Mouse (Mus musculus) mouse embryonic stem cell (cell line): ENCODE data around the gene Slc10a7.
"Not testable (repeated sequence)": the region's sequence is repeated elsewhere in the genome, so short reads cannot be mapped to it uniquely, and the experiment has no call there.

Source experiments
- in situ Hi-C, 2 experiments: fragments of 300-500 bp; cut with MboI; formaldehyde crosslinking; loops; 1 replicate in 1 of 2; 3 replicates in 1 of 2; pipeline ENCODE4 v1.14.3; 2019 to 2020; ENCODE audit warnings: low sequenced_read_pairs in 2 of 2, low pct_unique_long_range_greater_than_20kb in 1 of 2, mixed read lengths in 1 of 2; ENCODE audit not compliant: unreplicated experiment in 1 of 2

Gene Slc10a7

DNA sequence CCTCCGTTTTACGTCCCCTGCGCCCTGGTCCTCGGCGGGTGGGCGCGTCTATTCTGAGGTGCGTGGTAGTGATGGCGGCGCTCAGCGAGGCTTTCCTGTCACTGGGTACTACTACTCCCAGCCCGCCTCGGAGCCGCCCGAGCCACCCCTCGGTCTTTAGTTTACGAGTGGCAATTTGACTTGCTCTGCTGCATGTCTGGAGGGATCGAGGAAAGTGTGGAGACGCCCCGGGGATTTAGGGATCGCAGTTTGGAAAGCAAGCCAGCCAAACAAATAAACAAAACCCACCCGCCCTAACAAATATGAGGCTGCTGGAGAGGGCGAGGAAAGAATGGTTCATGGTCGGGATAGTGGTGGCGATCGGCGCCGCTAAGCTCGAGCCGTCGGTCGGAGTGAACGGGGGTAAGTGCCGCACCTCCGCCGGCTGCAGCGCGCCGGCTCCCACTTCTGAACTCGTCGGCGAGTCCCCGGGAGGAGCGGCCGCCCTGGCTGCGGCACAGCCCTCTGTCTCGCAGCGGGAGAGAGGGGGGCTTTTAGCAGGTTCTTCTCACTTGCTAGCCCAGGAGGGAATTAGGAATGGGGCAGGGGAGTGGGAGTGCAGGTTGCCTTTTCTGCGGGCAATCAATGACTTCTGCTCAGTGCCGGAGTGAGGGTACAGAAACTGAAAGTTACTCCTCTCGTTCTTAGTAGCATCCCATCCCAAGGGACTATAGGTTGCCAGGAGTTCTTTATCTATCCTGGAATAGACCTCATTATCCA is at the start of gene Slc10a7:
TSS of gene Slc10a7 (plus strand) at position 74 of the 759 bp plus-strand sequence.
- in situ Hi-C loops: no loop called here

DNA sequence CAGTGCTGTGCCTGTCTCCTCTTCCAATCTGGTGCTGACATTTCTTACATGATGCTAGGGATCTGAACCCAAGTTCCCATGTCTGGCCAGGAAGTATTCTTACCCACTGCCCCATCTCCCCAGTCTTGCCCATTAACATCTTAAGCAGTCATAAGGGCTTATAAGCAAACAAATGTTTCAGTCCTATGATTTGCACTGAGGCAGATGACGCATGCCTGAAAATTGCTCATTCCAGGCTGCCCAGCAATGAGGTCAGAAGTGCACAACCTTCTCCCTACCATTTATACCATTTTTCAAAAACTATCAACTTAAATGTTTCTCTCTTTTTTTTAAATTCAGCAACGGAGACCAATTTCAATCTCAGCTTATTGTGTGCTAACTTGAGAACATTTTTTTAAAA is 45.2 kb upstream of the Slc10a7 start:
- in situ Hi-C loops: loop anchor here in 1 of 2 experiments (25.0 kb wide), 1 partner anchor 402 kb away; no protein-coding TSS in a partner anchor

DNA sequence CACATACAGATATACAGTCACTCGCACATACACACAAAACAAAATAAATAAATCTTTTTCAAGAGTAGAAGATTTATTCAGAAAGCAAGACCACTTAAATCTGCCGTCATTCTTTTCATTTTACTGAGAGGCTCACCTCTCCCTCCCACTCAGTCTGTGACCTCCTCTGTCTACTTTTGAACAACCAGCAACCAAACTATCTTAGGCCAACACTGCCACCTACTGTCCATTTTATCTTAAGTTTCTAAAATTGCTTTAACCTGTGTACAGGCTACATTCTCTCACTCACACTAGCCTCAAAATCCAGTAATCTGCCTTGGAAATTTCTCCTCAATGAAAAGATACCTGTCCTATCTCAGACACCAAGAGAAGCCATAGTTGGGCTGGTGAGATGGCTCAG is 41.3 kb upstream of the Slc10a7 start:
- in situ Hi-C loops: loop anchor here (5.0 to 25.0 kb wide), 2 partner anchors 226 to 406 kb away; no protein-coding TSS in a partner anchor

DNA sequence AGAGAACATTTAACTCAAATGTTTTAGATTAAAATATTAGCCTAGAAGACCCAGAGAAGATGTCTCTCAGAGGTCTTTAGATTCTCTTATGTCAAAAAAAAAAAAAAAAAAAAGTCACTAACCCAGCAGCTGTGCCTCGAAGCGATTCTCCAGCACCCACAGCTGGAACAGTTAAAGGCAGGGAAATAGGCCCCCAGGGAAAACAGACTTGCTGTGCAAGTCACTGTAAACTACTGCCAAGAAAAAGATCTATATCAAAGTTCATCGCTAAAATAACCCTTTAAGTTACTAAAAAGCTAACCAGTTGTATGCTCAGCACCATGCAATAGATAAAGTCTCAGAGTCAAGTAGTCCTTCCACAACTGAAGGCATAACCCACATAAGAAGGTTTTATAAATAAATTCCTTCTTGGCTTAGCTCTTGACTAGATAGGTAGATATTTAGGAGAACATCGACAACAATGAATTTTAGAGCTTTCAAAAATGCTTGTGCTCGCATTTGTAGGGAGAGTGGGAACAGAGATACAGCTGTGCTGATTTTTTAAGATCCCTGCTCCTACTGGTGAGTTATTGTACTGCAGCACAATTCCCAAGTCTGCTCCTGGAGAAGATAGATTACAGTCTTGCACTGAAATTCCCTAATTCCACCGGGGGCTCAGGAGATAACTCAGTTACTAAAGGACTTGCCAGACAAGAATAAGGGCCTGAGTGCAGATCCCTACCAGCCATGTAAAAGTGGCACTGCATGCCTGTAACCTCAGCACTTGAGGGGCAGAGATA is 31.9 kb upstream of the Slc10a7 start:
- in situ Hi-C loops: loop anchor here in 1 of 2 experiments (10.0 kb wide), 1 partner anchor 268 kb away; no protein-coding TSS in a partner anchor

DNA sequence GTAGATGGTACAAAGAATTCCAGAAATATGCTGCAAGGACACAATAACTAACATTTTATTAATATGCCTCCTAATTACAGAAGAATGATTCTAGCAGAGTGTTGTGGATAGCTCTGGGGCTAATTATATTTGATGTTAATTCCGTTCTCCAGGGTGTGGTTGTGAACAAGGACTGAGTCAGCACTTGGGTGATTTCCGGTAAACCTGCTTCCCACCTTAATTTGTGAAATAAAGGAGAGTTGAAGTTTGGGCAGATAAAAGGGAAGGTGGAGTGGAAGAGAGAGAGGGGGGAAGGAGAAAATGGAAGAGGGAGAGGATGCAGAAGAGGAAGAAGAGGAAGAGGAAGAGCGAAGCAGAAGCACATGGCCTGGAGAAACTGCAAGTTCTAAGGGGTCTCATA is 19.4 kb upstream of the Slc10a7 start:
- in situ Hi-C loops: no loop called here

DNA sequence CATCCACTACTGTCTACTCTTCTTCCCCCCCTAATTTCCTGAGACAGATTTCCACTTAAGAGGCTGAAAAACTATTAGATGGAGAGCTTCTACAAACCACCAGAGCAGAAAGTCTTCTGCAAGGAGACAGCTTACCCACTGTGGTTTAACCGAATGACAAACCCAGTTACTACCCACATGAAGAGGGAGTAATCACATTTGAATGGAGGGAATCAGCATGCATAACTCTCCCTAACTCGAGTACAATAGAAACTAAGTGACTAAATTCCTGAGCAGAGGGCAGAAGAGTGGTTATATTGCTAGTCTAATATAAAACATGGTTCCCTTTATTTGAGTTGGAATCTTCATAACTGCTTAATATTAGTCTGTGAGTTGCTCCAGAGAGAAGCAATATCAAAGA is 16.1 kb upstream of the Slc10a7 start:
- in situ Hi-C loops: no loop called here

DNA sequence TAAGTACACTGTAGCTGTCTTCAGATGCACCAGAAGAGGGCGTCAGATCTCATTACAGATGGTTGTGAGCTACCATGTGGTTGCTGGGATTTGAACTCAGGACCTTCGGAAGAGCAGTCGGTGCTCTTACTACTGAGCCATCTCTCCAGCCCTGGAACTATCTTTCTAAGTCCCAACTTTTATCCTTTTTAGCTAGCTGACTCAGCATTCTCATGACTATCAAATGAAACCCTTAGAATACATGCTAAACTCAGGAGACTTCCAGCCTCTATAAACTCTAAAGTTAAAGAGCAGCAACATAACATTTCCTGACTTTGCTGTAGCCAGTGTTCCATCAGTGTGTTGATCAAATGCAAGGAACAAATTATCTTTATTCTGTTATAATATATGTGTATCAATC is 12.9 kb upstream of the Slc10a7 start:
- in situ Hi-C loops: not testable (repeated sequence)

DNA sequence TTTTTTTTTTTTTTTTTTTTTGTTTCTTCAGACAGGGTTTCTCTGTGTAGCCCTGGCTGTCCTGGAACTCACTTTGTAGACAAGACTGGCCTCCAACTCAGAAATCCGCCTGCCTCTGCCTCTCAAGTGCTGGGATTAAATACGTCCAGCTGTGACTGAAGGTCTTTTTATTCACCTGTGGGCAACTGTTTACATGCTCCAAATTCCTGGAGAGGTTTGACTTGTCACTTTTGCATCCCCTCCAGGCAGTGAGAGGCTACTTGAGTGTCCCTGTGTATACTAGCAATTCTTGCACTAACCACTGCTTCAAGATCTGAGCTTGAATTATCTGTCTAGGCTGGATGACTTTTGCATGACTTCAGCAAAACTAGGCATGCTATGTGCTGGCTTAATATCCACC is 6.4 kb upstream of the Slc10a7 start:
- in situ Hi-C loops: no loop called here

DNA sequence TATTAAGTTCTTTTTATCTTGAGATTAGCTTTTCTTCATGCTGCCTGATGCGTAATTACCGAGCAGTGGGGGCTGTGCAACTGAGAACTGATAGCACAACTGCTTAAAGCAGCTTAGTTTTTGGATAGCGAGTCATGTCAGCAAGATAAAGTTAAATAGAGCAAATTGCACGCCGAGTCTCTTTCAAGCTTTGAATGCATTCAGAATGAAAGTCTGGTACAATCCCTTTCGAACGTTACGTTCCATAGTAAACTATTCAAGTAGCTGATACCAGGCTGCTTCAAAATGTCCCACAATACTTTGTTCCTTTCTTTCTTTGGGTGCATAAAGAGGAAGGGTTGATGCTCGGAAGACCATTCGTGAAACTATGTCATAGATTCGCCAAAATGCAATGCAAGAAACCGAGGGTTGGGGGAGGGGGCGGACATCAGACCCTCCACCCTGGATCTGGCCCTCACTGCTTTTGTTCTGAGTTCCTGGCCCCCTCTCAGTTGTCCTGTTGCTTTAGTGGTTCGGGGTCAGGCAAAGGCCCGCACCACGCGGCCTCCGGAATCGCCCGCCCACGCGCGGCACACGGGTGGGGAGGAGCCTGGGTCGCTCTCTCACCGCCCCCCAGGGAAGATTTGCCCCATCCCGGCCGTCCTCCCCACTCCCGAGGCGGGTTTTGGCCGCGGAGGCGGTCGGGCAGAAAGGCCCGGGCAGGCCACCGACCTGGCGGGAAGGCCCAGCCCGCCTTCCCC is 997 bp upstream of the Slc10a7 start:
- in situ Hi-C loops: no loop called here

DNA sequence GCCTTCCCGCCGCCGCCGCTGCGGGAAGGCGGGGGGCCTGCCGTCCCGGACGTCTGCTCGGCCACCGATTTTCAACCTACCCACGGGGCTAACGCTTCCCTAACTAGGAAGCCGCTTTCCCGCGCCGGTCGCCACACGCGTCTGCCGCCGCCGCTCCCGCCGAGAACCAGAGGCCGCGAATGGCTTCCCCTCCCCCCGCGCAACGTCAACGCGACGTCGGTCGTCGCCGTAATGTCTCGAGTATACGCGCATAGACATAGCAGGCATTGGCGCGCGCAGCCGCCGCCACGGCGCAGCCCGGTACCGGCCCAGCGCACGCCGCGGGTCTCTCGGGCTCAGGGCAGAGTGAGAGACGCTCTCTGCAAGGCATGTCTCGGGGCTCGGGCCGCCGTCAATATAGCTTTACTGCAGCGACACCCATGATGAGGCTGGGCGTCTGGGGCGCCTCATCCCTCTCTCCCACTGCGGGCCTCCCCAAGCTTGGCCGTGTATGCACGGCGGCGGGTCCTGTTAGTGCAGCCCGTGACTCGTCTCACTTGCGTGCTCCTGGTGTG is 350 bp upstream of the Slc10a7 start, which contains the start of gene Rbmxl1:
TSS of gene Rbmxl1 (minus strand) at position 180 of the 554 bp plus-strand sequence.
- in situ Hi-C loops: no loop called here

DNA sequence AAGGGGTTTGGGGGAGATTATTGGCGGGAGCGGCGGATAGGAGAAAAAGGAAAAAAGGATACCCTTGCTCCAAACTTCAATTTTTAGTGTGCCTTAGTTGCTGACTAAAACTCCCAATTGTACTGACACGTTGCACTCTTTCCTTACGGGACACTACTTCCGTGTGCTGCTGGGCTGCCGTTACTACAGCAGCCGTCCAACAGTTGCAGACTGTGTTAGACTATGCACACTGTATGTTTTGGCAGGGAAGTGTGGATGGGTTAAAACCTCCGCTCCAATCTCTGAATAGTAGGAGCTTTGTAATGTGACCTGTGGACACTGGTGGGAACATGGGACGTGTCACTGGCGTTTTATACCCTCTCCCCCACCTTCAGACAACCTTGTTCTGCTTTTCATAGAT is 948 bp downstream of the Slc10a7 start:
- in situ Hi-C loops: no loop called here

DNA sequence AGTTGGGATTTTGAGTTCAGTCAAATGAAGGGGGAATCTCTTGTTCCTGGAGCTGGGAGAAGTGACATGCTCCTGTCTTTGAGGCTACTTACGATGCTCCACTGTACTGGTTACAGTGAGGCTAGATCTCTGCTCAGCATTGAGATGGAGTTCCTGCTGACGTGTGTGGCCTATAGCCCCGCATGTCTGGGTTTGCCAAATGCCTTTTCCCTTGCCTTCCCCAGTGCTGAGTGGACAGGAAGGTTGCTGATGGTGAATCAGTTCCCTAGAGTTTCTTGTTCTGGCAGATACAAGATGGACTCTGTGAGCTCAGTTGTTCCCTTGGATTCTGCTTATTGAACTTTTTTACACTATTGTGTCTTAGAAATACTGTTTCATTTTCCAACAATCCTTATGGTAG is 1.8 kb downstream of the Slc10a7 start:
- in situ Hi-C loops: no loop called here

DNA sequence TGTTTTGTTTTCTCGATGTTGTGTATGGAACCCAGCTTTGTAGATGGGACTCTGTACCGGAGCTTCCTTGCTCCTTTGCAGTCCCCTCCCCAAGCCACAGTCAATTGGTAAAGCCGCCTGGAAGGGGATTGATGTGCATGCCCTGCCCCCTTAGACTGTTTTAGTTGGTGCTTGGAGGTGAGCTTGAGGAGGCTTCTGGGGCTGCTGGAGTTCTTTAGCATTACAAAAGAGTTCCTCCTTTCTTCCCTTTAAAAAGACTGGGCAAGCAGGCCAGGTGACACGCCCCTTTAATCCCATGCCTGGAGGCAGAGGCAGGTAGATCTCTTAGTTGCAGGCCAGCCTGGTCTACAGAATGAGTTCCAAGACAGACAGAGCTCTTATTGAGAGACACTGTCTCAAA is 4.0 kb downstream of the Slc10a7 start:
- in situ Hi-C loops: no loop called here

DNA sequence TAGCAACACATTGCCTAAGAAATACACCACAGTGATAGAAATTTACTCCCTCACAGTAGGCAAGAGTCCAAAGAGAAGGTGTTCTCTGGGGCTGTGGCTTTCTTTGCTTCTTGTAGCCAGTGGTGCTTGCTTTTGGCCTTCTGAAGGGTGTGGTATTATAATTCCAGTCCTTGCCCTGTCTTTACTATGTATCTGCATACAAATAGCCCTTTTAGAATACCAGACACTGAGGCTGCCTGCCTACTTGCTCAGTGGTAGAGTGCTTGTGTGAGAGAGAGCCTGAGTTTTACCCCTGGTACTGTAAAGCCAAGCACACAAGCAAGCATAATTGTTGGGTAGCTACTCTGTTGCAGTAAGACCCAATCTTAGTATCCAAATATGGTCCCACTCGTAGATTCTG is 5.6 kb downstream of the Slc10a7 start:
- in situ Hi-C loops: no loop called here

DNA sequence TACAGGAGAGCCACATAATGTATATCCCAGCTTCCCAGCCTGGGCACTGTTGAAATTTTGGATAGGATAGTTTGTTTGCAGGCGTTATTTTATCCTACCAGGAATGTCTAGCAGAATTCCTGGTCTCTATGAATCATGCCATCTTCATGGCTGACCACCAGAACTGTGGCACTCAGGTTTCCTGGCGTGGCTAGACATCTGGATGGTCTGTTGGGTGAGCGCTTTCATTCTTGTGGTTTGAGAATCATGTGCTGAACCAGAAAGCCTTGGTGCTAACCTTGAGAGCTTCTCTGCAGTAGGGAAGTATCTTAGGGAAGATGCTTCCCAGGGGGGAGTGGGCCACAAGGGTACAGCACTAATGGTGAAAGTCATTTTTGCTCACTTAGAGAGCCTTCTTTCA is 6.0 kb downstream of the Slc10a7 start:
- in situ Hi-C loops: no loop called here

DNA sequence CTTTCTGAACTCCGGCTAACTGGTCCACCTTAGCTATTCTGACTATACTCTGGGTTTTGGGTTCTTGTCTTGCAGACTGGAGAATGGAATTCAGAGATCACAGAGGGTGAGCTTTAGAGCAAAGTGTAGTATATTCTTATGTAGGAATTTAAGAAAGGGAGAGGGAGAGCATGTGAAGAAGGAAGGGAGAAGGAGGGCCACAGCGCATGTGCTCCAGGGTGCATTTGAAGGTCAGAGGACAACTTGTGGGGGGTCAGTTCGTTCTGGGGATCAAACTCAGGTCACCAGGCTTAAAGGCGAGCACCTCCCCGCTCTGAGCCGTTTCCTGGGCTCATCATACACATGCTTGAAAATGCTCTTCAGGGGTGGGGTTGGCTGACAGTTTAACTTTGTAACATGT is 24.8 kb downstream of the Slc10a7 start:
- in situ Hi-C loops: no loop called here

DNA sequence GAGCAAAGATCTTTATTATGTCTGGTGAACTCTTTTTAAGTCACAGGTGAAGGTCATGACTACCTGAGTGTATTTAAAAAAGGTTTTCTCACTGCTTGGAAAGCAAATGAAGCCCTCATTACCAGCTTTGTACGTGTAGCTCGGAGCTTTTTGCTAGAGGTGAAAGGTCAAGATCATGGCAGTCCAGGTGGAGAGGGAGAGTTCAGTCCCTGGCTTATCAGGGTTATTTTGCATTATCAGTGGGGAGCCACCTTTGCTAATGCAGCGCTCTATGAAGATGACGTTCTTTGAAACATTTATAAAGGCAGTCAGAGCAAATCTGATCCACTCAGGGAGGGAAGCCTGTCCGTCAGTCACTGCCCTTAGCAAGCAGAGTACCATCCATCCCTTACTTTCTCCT is 27.6 kb downstream of the Slc10a7 start:
- in situ Hi-C loops: no loop called here

DNA sequence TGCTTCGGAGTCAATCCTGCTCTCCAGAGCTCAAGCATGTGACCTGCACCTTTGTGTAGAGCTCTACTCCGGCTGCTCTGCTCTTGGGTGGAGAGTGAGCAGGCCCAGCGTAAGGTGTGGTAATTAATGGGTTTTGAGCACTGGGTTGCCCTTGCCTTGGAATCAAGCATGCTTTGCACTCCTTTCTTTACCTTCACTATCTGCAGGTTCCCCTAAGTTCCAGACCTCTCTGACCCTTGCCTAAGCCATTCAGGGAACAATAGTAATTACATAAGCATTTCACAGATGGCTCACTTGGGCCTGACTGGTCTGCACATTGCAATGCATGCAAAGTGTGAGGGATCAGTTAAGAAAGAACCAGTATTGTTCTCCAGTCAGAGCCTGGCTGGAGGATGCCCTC is 28.6 kb downstream of the Slc10a7 start:
- in situ Hi-C loops: no loop called here

DNA sequence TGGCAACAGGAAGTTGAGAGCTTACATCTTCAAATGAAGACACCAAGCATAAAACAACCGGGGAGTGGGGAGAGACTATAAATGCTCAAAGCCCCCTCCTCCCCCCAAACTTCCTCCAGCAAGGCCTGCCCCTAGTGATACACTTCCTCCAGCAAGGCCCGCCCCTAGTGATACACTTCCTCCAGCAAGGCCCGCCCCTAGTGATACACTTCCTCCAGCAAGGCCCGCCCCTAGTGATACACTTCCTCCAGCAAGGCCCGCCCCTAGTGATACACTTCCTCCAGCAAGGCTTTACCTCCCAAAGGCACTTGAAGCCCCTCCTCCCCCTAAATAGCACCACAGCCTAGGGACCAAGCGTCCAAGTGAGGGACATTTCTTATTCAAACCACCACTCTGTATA is 33.5 kb downstream of the Slc10a7 start:
- in situ Hi-C loops: not testable (repeated sequence)
